In genomic region chr3:98267249-98267651, GRCm38 (mm10) we compare ENCODE assay signal across 8 mouse cellular contexts. TPM values are rescaled to one million over a fixed set of nuclear protein-coding genes. Genes with fewer than 3 reads are reported as not detected.
DNase-seq lines count a peak whose midpoint lies in the region; ATAC-seq and TF ChIP-seq lines count a peak whose summit lies in the region.

No protein-coding gene starts in this region.

- no peaks in the 10 kb centered on the region for H3K36me3 ChIP-seq in forebrain, embryonic 14.5 days (ENCODE audit: control insufficient read depth, insufficient read depth, low read length)
- H3K36me3 ChIP-seq in lung, embryonic 14.5 days (ENCODE audit: insufficient read depth), result no peaks in the 10 kb centered on the region
- no peaks in the 10 kb centered on the region for H3K36me3 ChIP-seq in stomach, embryonic 16.5 days (ENCODE audit: control insufficient read depth, insufficient read depth, low read length)

- no peaks in the 10 kb centered on the region for H3K27me3 ChIP-seq in forebrain, embryonic 14.5 days (replicated peaks; ENCODE audit: control insufficient read depth, insufficient read depth, low read length)
- no peaks in the 10 kb centered on the region for H3K27me3 ChIP-seq in lung, embryonic 14.5 days (ENCODE audit: insufficient read depth, low read length)
- H3K27me3 ChIP-seq in stomach, embryonic 16.5 days (ENCODE audit: control insufficient read depth, insufficient read depth, low read length), result no peaks in the 10 kb centered on the region

- peaks cover 6% of the 10 kb centered on the region; the same call in 1 of the 2 replicates for H3K4me1 ChIP-seq in forebrain, embryonic 14.5 days (ENCODE audit: control insufficient read depth, insufficient read depth, low read length)
- 0 out of 2 replicates have a peak, but pooled peaks cover 5% of the 10 kb centered on the region for H3K4me1 ChIP-seq in lung, embryonic 14.5 days (ENCODE audit: insufficient read depth)
- H3K4me1 ChIP-seq in stomach, embryonic 16.5 days (ENCODE audit: control insufficient read depth, insufficient read depth, low read length), result peaks cover 8% of the 10 kb centered on the region

- 4% methylated on average over 6 of the region's 6 CpGs for WGBS in forebrain, embryonic 14.5 days
- 10% methylated on average over 6 of the region's 6 CpGs for WGBS in lung, embryonic 14.5 days
- WGBS in stomach, embryonic 16.5 days, result 24% methylated on average over 6 of the region's 6 CpGs

- no peak overlapping the region for H3K4me3 ChIP-seq in forebrain, embryonic 14.5 days (ENCODE audit: low read depth, low read length)
- H3K4me3 ChIP-seq in lung, embryonic 14.5 days (ENCODE audit: low read depth, low read length), result no peak overlapping the region
- H3K4me3 ChIP-seq in stomach, embryonic 16.5 days (replicated peaks; ENCODE audit: low read length), result no peak overlapping the region

- no peak overlapping the region for H3K27ac ChIP-seq in forebrain, embryonic 14.5 days (ENCODE audit: low read depth, low read length)
- peak overlapping the region; percentile 64 for H3K27ac ChIP-seq in lung, embryonic 14.5 days (ENCODE audit: low read depth)
- H3K27ac ChIP-seq in stomach, embryonic 16.5 days (ENCODE audit: low read length), result peak overlapping the region; percentile 66

- TF ChIP-seq CTCF in lung, embryonic 14.5 days (IDR thresholded peaks at IDR 0.05; ENCODE audit: low read depth), result no peak

- no peak overlapping the region for H3K4me2 ChIP-seq in forebrain, embryonic 14.5 days (ENCODE audit: low read length)
- no peak overlapping the region for H3K4me2 ChIP-seq in lung, embryonic 14.5 days
- peak overlapping the region; percentile 24; the same call in 1 of the 2 replicates for H3K4me2 ChIP-seq in stomach, embryonic 16.5 days (ENCODE audit: low read depth, low read length)

- no peaks in the 10 kb centered on the region for H3K9me3 ChIP-seq in forebrain, embryonic 14.5 days (replicated peaks; ENCODE audit: control insufficient read depth, low read length)
- no peaks in the 10 kb centered on the region for H3K9me3 ChIP-seq in lung, embryonic 14.5 days (ENCODE audit: low read depth, low read length)
- H3K9me3 ChIP-seq in stomach, embryonic 16.5 days (replicated peaks; ENCODE audit: control insufficient read depth, low read length), result no peaks in the 10 kb centered on the region

- ATAC-seq in forebrain, embryonic 14.5 days, result peak; percentile 40; the same call in 1 of the 2 replicates
- peak; percentile 73; the same call in 1 of the 2 replicates for ATAC-seq in lung, embryonic 14.5 days (ENCODE audit: insufficient read depth)
- ATAC-seq in stomach, embryonic 16.5 days (ENCODE audit: insufficient read depth, low FRiP score), result peak; percentile 93

- peak; percentile 32 for DNase-seq in retina, postnatal 1 day
- no peak for DNase-seq in retina, embryonic 14.5 days (ENCODE audit: low spot score)
- DNase-seq in forebrain, embryonic 14.5 days (ENCODE audit: low spot score), result peak; percentile 35
- peak; percentile 75 for DNase-seq in kidney, adult 11 months
- peak; percentile 45 for DNase-seq in lung, embryonic 14.5 days
- no peak for DNase-seq in left cerebral cortex, postnatal 36 days (ENCODE audit: low spot score in 2 of 2)
- no peak for DNase-seq in layer of hippocampus, adult 9-10 months (ENCODE audit: low spot score)

- no peak overlapping the region for H3K9ac ChIP-seq in forebrain, embryonic 14.5 days (ENCODE audit: low read length)
- no peak overlapping the region for H3K9ac ChIP-seq in lung, embryonic 14.5 days
- H3K9ac ChIP-seq in stomach, embryonic 16.5 days (ENCODE audit: low read length), result 0 out of 2 replicates have a peak overlapping the region, but pooled peaks have one; percentile 16

- intact Hi-C loops in left cerebral cortex, postnatal 36 days (cut with DNase I), result no loop called here

RNA-seq across cellular contexts. Expression of gene Hmgcs2, which starts 13.0 kb away (rescaled TPM):
- 10.2 and 14.7 TPM in 2 replicates for polyA plus RNA-seq in forebrain, embryonic 14.5 days (2014; fragmentation: Nextera tagmentation; extraction: Ambion mirVana)
- 1.2 and 1.6 TPM in 2 replicates for polyA plus RNA-seq in lung, embryonic 14.5 days (2014; fragmentation: Nextera tagmentation; extraction: Ambion mirVana)
- polyA plus RNA-seq in stomach, embryonic 16.5 days (2015; fragmentation: Nextera tagmentation; extraction: Ambion mirVana), result 91.5 and 93.3 TPM in 2 replicates
- 10 to 100 TPM in 1 of 2 experiments, 1 to 10 TPM in 1; 7.1 to 11.3 TPM for total RNA-seq in left cerebral cortex, postnatal 36 days (2021)

RNA-seq across cellular contexts. Expression of gene Reg4, which starts 45.3 kb away (rescaled TPM):
- polyA plus RNA-seq in forebrain, embryonic 14.5 days (2014; fragmentation: Nextera tagmentation; extraction: Ambion mirVana), result not detected in 2 replicates
- polyA plus RNA-seq in lung, embryonic 14.5 days (2014; fragmentation: Nextera tagmentation; extraction: Ambion mirVana), result not detected in 2 replicates
- 0.30 and 1.1 TPM in 2 replicates for polyA plus RNA-seq in stomach, embryonic 16.5 days (2015; fragmentation: Nextera tagmentation; extraction: Ambion mirVana)
- not detected for total RNA-seq in left cerebral cortex, postnatal 36 days (2021)

Comparison
In these comparisons a context has a peak if more than half of its experiments do, and no peak if none do; other contexts are left out.
1. DNase-seq: peak in retina, postnatal 1 day (single experiment), forebrain, embryonic 14.5 days (single experiment), kidney, adult 11 months (single experiment) and lung, embryonic 14.5 days (single experiment); none in retina, embryonic 14.5 days (single experiment), left cerebral cortex, postnatal 36 days (0 of 2) and layer of hippocampus, adult 9-10 months (single experiment).
2. ATAC-seq: peak in every context shown above with its lines; median percentile 93 in stomach, embryonic 16.5 days; 73 in lung, embryonic 14.5 days; 40 in forebrain, embryonic 14.5 days.